Mouse (Mus musculus) layer of hippocampus, postnatal 10 days (tissue): ENCODE measurements around the gene Tmem189. TPM values are rescaled to one million over a fixed set of nuclear protein-coding genes. Genes with fewer than 3 reads are reported as not detected.

Experiments used
- DNase-seq, 2 experiments: peaks; one replicate each; pipeline ENCODE4 v3.0.0; 2021; ENCODE audit warnings: low spot score in 2 of 2
- total RNA-seq, 2 experiments: library from RNA; stranded (reverse); gene quantifications; 2 replicates each; pipeline ENCODE4 v1.2.3; 2021

Tmem189 gene
- total RNA-seq, 2 experiments from 2014 or later: 55.6 to 55.9 TPM

GRCm38 (mm10) chr2:167683721-167684120 is 5.9 kb downstream of the Tmem189 start:
- no peak for DNase-seq

- DNase-seq: peak in 1 of 2 experiments; percentile 56
Observed at GRCm38 (mm10) chr2:167680657-167681056, 9.0 kb downstream of the Tmem189 start.

GRCm38 (mm10) chr2:167679902-167680430 is 9.7 kb downstream of the Tmem189 start:
- DNase-seq: peak; percentile 90 to 91

GRCm38 (mm10) chr2:167678600-167678999 is 11.0 kb downstream of the Tmem189 start:
- DNase-seq: no peak

- DNase-seq: peak in 1 of 2 experiments; percentile 47
Observed at GRCm38 (mm10) chr2:167675120-167675909, 14.3 kb downstream of the Tmem189 start.

GRCm38 (mm10) chr2:167672212-167672685 is 17.4 kb downstream of the Tmem189 start:
- no peak for DNase-seq

GRCm38 (mm10) chr2:167671101-167671633 is 18.5 kb downstream of the Tmem189 start:
- DNase-seq: no peak

GRCm38 (mm10) chr2:167669398-167669797 is 20.2 kb downstream of the Tmem189 start:
- no peak for DNase-seq

GRCm38 (mm10) chr2:167668426-167668825 is 21.2 kb downstream of the Tmem189 start:
- DNase-seq: no peak

- no peak for DNase-seq
Observed at GRCm38 (mm10) chr2:167665972-167666713, 23.5 kb downstream of the Tmem189 start.

GRCm38 (mm10) chr2:167662713-167663112 is 26.9 kb downstream of the Tmem189 start:
- DNase-seq: no peak

GRCm38 (mm10) chr2:167661270-167662203 is 28.1 kb downstream of the Tmem189 start, which contains the start of gene Gm20431:
TSS of gene Gm20431 (minus strand) at chr2:167661496.
- DNase-seq: peak; percentile 92 to 98

- DNase-seq: no peak
Observed at GRCm38 (mm10) chr2:167660611-167660971, 29.0 kb downstream of the Tmem189 start.

GRCm38 (mm10) chr2:167659847-167660610 is 29.6 kb downstream of the Tmem189 start:
- DNase-seq: peak; percentile 51 to 53

GRCm38 (mm10) chr2:167659177-167659846 is 30.3 kb downstream of the Tmem189 start:
- no peak for DNase-seq

- DNase-seq: no peak
Observed at GRCm38 (mm10) chr2:167658712-167659111, 30.9 kb downstream of the Tmem189 start.

GRCm38 (mm10) chr2:167657973-167658372 is 31.6 kb downstream of the Tmem189 start:
- no peak for DNase-seq

- DNase-seq: peak in 1 of 2 experiments; percentile 52
Observed at GRCm38 (mm10) chr2:167656629-167657478, 32.8 kb downstream of the Tmem189 start.
